Mouse (Mus musculus) small intestine, adult 2 months (tissue): Measurements from ENCODE around the gene Dok4.

Experiments
- CTCF ChIP-seq: fragments of 200-500 bp; IDR thresholded peaks from 2 replicates; pipeline ENCODE4 v1.5.1; 2012; ENCODE audit warnings: low read depth, mild to moderate bottlenecking, control low read depth, inconsistent platforms, low read length, moderate library complexity, mixed read lengths; ENCODE audit not compliant: insufficient replicate concordance, insufficient read length; ENCODE audit errors: extremely low read depth
- POLR2A ChIP-seq: fragments of 200-500 bp; IDR thresholded peaks from 2 replicates; pipeline ENCODE4 v1.6.1; 2012; ENCODE audit warnings: low read depth, mild to moderate bottlenecking, control low read depth, inconsistent platforms, low read length, moderate library complexity

DNA sequence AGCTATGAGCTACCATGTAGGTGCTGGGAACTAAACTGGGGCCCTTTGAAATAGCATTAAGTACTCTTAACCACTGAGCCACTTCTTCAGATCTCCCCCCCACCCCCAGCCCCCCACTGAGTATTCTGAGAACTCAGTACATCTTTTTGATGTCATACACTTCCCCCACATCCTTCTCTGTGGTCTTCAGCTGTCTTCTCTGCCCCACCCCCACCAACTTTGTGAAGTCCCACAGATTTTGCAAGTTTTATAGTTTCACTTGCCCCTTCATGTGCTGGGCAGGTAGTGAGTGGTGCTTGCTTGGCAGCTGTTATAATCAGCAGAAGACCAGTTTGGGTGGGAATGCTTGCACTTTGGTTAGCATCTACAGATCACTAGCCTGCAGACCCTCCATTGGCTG, 43.1 kb upstream of the Dok4 start:
- no peak for TF ChIP-seq POLR2A
- TF ChIP-seq CTCF: no peak
